Mouse (Mus musculus) liver, adult 2 months (tissue): ENCODE measurements around the gene Necap2. TPM values are rescaled to one million over a fixed set of nuclear protein-coding genes. Genes with fewer than 3 reads are reported as not detected.
A peak's percentile ranks its signal among the peaks of the same experiment; 100 is the strongest.

Experiments used
- DNase-seq: peaks from one replicate; pipeline ENCODE4 v3.0.0-alpha.2; 2011; ENCODE audit warnings: low read depth, low spot score; ENCODE audit errors: extremely low read depth
- H3K27ac ChIP-seq: fragments of 200-500 bp; replicated peaks from 2 replicates; pipeline ENCODE4 v1.5.1; 2012; ENCODE audit warnings: low read depth, mild to moderate bottlenecking, control low read depth, inconsistent platforms, low read length; ENCODE audit not compliant: insufficient read depth
- H3K27me3 ChIP-seq: fragments of 200-500 bp; 2 replicates; pipeline ENCODE4 v1.6.1; 2012; ENCODE audit warnings: mild to moderate bottlenecking, moderate library complexity, low read length, inconsistent platforms; ENCODE audit not compliant: control insufficient read depth, insufficient read depth
- H3K36me3 ChIP-seq: fragments of 200-500 bp; 2 replicates; pipeline ENCODE4 v1.6.1; 2012; ENCODE audit warnings: low read length, inconsistent platforms; ENCODE audit not compliant: control insufficient read depth, insufficient read depth
- H3K4me1 ChIP-seq: fragments of 200-500 bp; 2 replicates; pipeline ENCODE4 v1.6.1; 2011; ENCODE audit warnings: low read length; ENCODE audit not compliant: control insufficient read depth, insufficient read depth
- H3K4me3 ChIP-seq: fragments of 200-500 bp; 2 replicates; pipeline ENCODE4 v1.5.1; 2011; ENCODE audit warnings: low read depth, mild to moderate bottlenecking, control low read depth, low read length, moderate library complexity; ENCODE audit not compliant: insufficient read depth
- H3K79me2 ChIP-seq: fragments of 200-500 bp; 2 replicates; pipeline ENCODE4 v1.6.1; 2012; ENCODE audit warnings: inconsistent platforms, mild to moderate bottlenecking, low read length, moderate library complexity; ENCODE audit not compliant: control insufficient read depth, insufficient read depth
- H3K9ac ChIP-seq: fragments of 200-500 bp; 2 replicates; pipeline ENCODE4 v1.6.1; 2012; ENCODE audit warnings: low read depth, mild to moderate bottlenecking, control low read depth, inconsistent platforms, low read length
- CTCF ChIP-seq: fragments of 200-500 bp; IDR thresholded peaks from 2 replicates; pipeline ENCODE4 v1.5.1; 2011; ENCODE audit warnings: low read depth, low read length, control low read depth
- POLR2A ChIP-seq: fragments of 200-500 bp; IDR thresholded peaks from 2 replicates; pipeline ENCODE4 v1.6.1; 2011; ENCODE audit warnings: low read length, control low read depth; ENCODE audit not compliant: insufficient read depth; ENCODE audit errors: extremely low read depth
- WGBS: fragments of 180-500 bp; shearing (Covaris S2); methylation state at CpG from one replicate; pipeline ENCODE4 v1.1.7; 2018; 5-methylcytosine and 5-hydroxymethylcytosine counted together
- polyA plus RNA-seq: library from polyadenylated mRNA; depleted of rRNA; stranded (reverse); fragments of >200 nt; gene quantifications from 2 replicates; pipeline ENCODE4 v1.2.3, GENCODE M21; 2012
- total RNA-seq: library from RNA; depleted of rRNA; stranded (reverse); fragments of >200 nt; gene quantifications from 2 replicates; pipeline ENCODE4 v1.2.3, GENCODE M21; 2014

Necap2 gene
- total and polyA plus RNA-seq, 2 experiments: 5.2 to 11.3 TPM

DNA sequence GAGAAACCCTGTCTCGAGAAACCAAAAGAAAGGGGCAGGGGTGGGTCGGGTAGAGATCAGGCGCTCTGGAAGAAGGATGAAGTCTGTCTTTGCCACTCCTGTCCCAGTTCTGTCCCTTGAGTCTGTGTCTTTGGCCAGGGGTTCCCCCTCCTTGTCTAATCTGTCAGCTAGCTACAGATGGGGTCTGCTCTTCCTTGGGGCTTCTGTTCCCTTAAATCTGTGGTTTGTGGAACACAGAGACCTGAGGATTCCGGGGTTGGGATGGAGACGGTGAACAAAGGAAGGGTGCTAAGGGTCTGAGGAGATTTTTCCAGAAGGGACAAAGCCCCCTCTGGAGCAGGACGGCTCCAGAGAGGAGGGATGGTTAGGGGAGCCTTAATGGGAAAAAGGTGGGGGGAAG, 9.9 kb upstream of the Necap2 start, which contains the start of gene Spata21:
Spata21 (plus strand) TSS at position 301 of the 400 bp plus-strand sequence.
- DNase-seq: no peak
- Histone ChIP-seq H3K27ac (no peak within 1 kb of the TSS), H3K4me3 (no peak within 1 kb of the TSS), H3K27me3 (no peaks in the 10 kb centered on the region), H3K79me2 (no peaks in the 10 kb centered on the region), H3K4me1 (no peaks in the 10 kb centered on the region), H3K36me3 (no peaks in the 10 kb centered on the region), H3K9ac (no peak within 1 kb of the TSS)
- WGBS: 89% methylated on average over 6 of the region's 6 CpGs
- TF ChIP-seq POLR2A (no peak), CTCF (no peak)

DNA sequence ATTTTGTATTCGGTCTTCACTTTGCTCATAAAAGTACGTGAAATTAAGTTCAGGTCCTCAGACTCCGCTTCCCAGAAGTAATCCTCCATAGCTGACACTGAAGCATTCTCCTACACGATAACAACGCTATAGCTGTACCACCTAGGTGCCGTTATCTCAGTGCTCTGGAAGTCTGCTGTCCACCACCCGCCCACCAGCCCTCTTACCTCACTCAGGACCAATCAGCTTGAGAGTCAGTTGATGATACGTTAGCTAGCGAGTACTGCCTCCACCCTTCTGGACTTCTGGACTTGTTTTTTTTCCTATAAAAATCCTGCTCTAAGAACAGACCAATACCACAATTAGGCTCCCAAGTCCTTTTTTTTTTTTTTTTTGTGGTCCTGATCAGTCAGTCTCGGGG, 8.7 kb upstream of the Necap2 start:
- no peak overlapping the region for H3K9ac ChIP-seq
- H3K27ac ChIP-seq: no peak overlapping the region
- H3K79me2 ChIP-seq: no peaks in the 10 kb centered on the region
- no peak for DNase-seq
- H3K4me1 ChIP-seq: no peaks in the 10 kb centered on the region
- TF ChIP-seq POLR2A: no peak
- no peak for TF ChIP-seq CTCF
- WGBS: 71% methylated on average over 10 of the region's 10 CpGs
- no peaks in the 10 kb centered on the region for H3K36me3 ChIP-seq
- no peak overlapping the region for H3K4me3 ChIP-seq
- H3K27me3 ChIP-seq: no peaks in the 10 kb centered on the region

DNA sequence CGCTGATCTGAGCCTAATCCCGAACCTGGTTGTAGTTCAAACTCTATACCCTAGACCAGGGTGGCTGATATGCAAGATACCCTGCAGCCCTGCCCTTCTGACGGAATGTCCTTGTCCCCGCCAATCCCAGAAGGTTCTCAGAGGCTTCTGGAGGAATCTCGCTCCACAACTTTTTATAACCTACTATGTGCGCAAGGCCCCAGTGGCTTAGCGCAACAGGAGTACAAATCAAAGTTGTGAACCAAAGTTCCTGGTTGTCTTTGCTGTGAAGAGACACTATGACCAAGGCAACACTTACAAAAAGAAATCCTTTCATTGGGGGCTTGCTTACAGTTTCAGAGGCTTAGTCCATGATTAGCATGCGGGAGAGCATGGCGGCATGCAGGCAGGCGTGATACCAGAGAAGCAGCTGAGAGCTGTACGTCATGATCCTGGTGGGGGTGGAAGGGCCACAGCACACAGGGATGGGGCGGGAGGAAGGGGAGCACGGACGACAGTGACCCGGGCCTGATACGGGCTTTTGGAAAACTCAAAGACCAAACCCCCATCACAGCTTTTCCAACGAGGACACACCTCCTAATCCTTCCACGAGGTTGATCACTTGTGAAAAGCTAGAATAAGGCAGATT, 467 bp upstream of the Necap2 start:
- WGBS: 71% methylated on average over 18 of the region's 18 CpGs
- TF ChIP-seq CTCF (no peak), POLR2A (no peak)
- no peak for DNase-seq
- no peak overlapping the region for H3K9ac ChIP-seq
- no peaks in the 10 kb centered on the region for H3K27me3 ChIP-seq
- no peak overlapping the region for H3K27ac ChIP-seq
- H3K4me1 ChIP-seq: peaks cover 9% of the 10 kb centered on the region
- no peaks in the 10 kb centered on the region for H3K36me3 ChIP-seq
- H3K4me3 ChIP-seq: no peak overlapping the region
- H3K79me2 ChIP-seq: peaks cover 16% of the 10 kb centered on the region

DNA sequence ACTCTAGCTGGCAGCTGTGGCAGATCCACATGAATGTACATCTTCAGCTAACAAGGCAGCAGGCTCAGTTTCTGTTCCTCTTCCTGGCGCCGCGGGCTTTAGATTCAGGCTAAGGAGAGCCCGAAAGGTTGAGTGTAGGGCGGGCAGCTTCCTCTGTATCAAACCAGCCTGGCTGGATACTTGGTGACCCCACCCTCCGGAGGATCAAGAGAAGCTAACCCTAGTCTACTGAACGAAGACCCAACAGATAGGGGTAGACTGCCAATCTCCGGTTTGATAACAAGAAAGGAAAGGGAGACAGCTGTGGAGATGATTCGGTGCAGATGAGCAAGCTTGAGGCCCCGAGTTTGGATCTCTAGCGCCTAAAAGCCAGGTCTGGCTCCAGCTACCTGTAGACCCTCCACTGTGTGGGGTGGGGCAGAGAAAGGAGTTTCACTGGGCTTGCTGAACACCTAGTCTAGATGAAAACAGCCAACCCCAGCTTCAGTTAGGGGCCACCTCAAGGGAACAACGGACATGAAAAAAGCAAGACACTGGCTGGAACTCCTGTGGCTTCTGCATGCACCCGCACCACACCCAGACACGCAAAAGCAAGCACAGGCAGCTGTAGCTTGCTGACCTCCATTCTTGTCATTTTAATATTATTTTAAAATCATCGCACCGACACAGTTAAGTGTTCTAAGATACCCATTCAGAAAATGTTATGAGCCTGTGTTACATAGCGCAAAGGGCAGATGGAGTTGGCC, 1.2 kb downstream of the Necap2 start:
- TF ChIP-seq POLR2A (no peak), CTCF (no peak)
- H3K27me3 ChIP-seq: no peaks in the 10 kb centered on the region
- DNase-seq: no peak
- peak overlapping the region; percentile 88; the same call in 1 of the 2 replicates for H3K9ac ChIP-seq
- H3K27ac ChIP-seq: no peak overlapping the region
- H3K4me3 ChIP-seq: peak overlapping the region; percentile 96; the same call in 1 of the 2 replicates
- peaks cover 16% of the 10 kb centered on the region for H3K79me2 ChIP-seq
- 60% methylated on average over 17 of the region's 17 CpGs for WGBS
- H3K36me3 ChIP-seq: no peaks in the 10 kb centered on the region
- peaks cover 9% of the 10 kb centered on the region for H3K4me1 ChIP-seq

DNA sequence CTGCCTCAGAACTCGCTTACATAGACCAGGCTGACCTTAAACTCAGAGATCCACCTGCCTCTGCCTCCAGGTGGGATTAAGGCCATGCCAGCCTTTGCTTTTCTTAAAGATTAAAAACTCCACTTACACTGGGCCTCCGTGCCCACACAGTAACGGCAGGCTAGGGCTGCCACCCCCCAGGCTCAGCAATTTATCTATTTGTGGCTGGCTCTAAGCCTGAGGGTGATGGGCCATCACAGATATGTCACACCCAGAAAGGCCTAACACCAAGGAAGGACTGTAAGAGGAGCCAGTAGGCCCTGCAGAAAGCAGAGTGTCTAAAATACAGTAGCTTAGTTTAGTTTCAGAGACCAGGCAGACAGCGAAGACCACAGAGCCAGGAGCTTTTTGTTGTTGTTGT, 4.0 kb downstream of the Necap2 start:
- DNase-seq: no peak
- H3K4me3 ChIP-seq: no peak overlapping the region
- peaks cover 16% of the 10 kb centered on the region for H3K79me2 ChIP-seq
- H3K9ac ChIP-seq: no peak overlapping the region
- no peaks in the 10 kb centered on the region; the same call in 1 of the 2 replicates for H3K36me3 ChIP-seq
- no peaks in the 10 kb centered on the region for H3K27me3 ChIP-seq
- no peak overlapping the region for H3K27ac ChIP-seq
- 78% methylated on average over 4 of the region's 4 CpGs for WGBS
- TF ChIP-seq CTCF (no peak), POLR2A (no peak)
- peaks cover 9% of the 10 kb centered on the region for H3K4me1 ChIP-seq

DNA sequence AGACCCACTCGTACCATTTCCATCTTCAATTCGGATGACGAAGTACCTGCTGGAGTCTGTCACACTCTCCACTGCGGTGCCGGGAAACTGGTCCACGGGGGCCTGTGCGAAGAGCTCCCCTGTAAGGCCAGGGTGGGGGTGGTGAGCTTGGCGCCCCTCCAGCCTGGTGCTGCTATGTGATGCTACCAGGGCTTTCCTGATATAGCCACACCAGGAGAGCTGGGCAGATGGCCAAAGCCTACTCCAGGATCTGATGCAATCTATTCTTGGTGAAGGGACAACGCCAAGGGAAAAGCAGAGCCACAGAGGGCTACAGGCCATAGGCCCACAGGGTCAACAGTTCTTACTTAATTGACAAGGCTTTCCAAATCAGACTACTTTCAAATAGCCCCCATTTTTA, 4.5 kb downstream of the Necap2 start:
- H3K4me1 ChIP-seq: peaks cover 9% of the 10 kb centered on the region
- no peak overlapping the region for H3K27ac ChIP-seq
- WGBS: 50% methylated on average over 9 of the region's 9 CpGs
- DNase-seq: peak; percentile 71
- H3K36me3 ChIP-seq: peaks cover 2% of the 10 kb centered on the region; the same call in 1 of the 2 replicates
- no peak overlapping the region for H3K9ac ChIP-seq
- no peaks in the 10 kb centered on the region for H3K27me3 ChIP-seq
- peaks cover 16% of the 10 kb centered on the region for H3K79me2 ChIP-seq
- H3K4me3 ChIP-seq: no peak overlapping the region
- TF ChIP-seq POLR2A (no peak), CTCF (no peak)
